Mouse (Mus musculus) right cerebral cortex, postnatal 14 days (tissue): ENCODE measurements around the gene Pam.
A peak's percentile ranks its signal among the peaks of the same experiment; 100 is the strongest.

Source experiments
- DNase-seq: peaks from one replicate; pipeline ENCODE4 v3.0.0; 2022

The Pam gene

DNA sequence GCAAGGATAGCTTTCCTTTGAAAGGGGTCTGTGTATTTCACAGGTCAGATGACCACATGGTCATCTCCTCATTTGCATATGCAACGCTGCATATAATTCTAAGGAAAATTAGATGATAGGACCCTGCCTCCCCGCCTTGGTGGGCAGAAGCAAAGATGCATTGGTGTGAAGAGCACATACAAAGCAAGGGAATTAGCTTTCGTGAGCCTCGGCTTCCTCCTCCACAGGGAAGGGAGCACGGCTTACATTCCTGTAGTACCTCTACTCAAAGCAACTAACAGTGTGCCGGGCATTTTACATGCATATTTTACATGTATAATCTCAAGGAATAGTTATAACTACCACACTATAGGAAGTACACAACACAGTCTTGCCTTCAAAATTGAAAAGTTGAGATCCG lies 16.7 kb downstream of the Pam start:
- DNase-seq: no peak

DNA sequence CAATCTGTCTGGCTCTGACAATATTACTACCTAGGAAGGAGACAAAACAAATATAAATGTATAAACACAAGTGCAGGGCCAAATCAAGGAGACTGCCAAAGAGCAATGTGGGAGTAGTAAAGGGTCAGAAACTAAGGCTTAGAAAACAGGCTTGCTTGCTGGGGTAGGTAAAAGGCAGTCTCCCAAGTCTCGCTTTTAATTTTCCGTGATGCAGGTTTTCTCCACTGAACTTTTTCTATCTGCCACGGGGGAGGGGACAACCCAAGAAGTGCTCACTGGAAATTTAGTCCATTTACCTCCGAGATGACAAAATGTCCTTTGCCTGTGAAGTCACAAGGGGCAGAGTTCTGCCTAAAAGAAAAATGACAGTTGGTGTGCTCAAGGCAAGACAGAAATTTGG lies 21.6 kb downstream of the Pam start:
- DNase-seq: no peak

DNA sequence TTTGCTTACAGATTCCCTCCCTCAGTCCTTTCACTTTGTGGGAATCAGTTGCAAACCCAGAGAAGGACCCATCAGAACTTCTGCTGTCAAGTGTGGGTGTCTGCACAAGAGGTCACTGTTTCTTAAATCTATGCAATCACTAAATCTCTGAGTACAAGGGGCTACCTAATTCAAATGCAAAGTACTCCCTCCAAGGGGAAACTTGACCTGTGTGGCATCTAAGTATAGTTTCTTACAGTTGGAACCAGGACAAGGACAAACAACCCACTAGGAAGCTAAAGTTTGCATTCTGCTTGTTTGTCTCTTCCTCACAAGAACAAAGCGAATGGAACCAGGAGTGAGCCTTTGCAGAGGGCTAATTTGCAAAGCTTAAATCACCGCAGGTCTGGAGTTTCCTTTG lies 22.3 kb downstream of the Pam start:
- no peak for DNase-seq

DNA sequence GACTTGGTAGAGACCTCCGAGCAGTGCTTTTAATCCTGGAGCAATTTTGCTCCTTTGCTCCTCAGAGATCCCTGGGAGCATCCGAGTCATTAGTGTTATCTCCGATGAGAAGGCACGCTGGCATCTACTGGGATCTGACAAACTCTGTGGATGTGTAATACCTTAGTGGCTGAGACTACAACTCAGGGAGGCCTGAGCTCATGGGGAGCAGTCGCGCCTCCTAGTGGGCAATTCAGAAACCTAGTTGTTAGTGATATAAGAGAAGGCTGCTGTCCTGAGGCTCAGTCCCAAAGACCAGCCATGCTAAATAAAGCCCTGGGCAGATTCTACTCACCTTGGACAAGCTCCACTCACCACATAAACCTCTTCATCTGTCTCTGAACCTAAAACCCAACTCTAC lies 23.4 kb downstream of the Pam start:
- peak; percentile 45 for DNase-seq

DNA sequence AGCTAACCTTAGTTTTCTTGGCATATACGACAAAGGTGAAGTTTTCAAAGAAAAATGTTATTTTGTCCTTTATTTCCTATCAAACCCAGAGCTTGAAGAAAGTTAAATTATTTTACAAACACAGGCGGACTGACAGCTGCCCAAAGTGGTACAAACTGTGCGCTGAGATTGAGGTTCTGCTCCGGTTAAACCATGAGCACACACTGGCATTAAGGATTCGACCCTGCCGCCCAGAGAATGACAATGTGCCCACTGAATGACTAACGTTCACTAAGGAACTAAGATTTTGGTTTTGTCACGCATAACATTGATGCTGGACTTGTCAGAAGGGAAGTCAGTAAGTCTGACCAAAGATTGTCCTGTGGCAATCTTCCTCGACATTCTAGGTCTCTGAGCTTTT lies 24.0 kb downstream of the Pam start:
- no peak for DNase-seq

DNA sequence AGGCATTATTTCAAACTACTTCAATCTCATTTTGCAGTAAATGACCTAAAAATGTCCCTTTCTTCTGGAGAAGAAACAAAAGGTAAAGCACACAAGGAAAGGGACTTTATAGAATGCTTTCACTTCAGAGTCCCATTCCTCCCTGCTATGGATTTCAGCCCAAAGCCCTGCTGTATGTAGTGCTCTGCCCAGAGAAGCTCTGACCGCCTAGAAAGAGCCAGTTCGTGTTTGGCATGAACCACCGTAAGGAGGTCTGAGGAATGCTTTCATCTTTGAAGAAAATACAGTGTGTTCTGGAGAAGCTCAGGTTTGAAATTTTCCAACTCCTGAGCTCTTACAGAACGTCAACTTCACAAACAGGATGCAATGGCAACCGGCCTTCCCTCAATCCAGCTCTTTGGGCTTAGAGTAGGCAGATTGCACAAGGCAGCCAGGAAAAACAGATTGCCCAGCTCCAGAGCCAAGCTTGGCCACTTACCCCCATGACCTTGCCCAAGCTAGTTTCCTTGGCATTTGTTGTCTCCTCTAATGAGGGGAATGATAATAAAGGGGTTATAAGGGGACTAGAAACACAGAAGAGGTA lies 24.6 kb downstream of the Pam start:
- DNase-seq: no peak

DNA sequence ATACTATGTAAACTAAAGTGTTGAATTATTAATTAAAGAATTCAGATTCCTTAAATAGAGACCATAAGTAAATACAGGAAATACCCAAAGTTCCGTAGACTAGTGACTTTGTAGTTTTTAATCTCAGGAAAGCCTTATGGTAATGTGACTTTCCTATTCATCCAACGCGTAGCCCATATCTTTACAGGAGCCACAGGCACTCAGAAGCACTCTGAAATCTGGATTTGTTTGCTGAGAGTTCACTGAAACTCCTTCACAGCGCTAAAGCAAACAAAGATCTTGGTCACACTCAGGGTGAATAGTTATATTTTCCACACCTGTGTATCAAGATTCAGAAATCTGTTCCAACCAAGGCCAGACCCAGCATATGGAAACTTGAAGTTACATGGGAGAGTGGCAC lies 27.3 kb downstream of the Pam start:
- DNase-seq: no peak

DNA sequence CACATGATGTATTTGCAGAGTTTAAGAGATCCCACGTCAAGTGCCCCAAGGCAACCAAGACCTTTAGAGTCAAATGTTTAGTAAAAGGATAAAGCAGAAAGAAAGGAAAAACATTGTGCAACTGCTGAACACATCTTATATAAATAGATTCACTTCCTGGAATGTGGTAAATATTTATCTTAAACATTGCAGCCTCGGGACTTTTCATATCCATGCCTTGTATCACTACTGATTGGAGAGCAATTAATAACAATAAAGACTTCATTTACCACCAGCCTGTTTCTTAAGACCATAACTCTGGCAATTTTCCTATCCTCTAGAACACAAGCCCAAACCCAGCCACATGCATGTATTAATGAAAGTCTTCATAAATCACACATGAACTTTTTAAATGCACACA lies 33.4 kb downstream of the Pam start:
- DNase-seq: no peak

DNA sequence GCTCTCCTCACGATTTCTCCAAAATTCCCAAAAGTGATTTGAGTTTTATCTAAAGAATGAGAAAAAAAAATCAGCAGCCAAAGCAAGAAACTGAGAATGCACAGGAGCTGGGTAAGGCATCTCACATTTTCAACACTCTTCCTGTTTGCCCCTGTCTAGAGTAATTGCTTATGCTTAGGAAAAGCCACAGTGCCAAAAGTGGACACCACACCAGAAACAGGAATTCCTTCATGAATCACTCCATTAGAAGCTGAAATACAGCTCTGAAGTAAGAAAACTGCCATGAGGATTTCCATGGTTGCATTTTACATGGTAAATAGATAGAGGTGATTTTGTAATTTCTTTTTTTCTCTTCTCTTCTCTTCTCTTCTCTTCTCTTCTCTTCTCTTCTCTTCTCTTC lies 36.0 kb downstream of the Pam start:
- no peak for DNase-seq

DNA sequence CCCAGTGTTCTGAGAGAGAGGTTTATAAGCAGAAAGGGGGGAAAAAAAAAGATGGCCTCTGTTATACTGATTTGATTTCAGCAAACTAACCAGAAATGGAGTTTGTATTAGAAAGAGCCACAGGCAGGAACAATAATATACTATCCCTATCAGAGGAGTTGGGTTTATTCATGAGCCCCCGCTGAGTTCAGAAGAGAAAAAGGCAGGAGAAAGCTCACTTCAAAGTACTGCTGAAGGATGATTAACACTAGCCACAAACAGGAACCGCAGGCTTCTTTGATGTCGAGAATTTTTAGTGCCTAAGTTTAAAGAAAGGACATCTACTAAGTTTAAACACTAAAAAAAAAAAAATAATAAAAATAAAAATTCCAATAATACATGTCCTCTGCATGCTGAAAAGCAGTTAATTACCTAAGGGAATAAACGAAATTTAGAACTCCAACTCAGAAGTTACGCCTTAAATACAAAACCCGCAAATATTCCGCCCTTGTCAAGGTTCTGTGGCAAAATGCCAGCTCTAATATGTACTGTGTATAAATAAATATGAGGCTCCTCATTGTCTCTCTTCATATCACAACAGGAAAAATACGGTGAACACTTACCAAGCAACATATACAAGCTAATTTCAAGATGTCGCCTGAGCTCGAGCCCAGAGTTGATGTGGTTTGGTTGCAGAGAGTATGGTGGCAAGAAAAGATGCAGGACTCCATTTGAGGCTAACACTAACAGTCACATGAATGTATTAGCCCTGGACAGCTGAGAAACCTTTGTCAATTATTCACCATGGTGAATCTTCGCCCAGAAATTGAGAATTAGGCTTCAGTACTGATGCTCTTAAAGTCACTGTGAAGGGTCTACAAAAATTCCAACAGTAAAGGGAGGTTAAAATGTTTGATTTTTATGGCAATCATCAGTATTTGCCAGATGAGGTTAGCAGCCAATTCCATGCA lies 38.2 kb downstream of the Pam start:
- no peak for DNase-seq

DNA sequence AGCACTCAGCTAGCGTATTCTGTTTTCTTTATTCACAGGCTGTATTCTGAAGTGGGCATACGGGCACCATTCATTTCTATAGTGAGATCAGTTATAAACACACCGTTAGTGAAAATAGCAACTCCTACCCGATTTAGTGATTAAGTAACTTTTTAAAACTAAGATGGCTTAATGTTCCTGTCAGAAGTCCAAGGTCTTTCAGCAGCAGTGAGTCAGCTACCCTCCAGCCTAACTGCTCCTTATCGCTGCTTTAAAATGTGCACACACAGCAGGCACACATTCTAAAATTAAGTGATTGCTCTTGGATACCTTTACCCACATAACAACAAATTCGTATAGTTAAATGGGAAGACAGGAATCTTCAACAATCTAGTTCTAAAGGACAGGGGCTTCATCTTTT lies 39.2 kb downstream of the Pam start:
- DNase-seq: no peak

DNA sequence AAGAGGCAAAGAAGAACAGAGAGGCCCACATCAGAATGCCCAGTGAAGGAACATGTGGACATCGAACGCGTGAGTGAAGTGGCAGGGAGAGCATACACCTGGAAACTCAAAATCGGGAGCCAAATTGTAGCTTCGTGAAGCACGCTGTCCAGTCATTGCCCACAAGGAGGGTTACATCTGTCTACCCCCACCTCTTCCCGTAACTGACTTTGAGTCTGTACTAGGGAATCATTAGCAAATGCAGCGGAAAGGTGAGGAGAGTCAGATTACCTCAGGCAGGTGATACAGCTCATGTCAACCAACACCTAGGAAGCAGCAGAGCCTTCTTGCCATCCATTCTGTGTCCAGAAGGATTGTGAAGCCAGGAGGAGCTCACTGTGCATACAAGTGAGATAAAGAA lies 39.9 kb downstream of the Pam start:
- DNase-seq: no peak

DNA sequence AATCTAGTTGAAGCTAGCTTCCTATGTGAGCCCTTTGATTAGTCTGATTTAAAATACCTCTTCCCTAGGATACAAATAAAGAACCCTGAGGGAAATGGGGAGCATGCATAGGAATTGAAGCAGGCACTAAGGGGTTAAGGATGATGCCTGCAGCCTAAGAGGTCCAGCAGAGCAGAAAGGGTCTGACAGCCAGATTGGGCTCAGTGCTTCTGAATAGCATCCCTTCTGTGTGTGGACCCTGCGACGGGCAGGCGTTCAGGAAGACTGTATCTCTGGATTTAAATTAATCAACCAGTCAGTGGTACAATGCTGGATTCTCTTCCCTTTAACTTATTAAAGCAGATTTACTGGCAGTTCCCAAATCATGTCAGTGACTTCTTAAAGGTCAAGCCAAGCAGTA lies 41.5 kb downstream of the Pam start:
- no peak for DNase-seq

DNA sequence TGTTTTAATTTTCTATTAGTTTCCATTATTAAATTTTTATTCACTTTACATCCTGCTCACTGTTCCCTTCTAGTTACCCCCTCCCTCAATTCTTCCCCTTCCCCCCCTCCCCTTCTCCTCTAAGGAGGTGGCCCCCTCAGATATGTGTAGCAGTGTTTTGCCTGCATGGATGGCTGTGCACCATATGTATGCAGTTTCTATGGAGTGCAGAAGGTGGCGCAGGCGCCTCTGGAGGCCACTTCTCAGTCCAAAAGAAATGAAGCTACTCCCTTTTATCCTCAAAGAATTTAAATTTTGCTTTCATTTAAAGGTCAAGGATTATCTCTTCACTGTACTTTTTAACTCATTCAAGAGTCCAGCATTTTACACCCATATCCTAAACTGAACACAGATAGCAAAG lies 42.0 kb downstream of the Pam start:
- DNase-seq: no peak

DNA sequence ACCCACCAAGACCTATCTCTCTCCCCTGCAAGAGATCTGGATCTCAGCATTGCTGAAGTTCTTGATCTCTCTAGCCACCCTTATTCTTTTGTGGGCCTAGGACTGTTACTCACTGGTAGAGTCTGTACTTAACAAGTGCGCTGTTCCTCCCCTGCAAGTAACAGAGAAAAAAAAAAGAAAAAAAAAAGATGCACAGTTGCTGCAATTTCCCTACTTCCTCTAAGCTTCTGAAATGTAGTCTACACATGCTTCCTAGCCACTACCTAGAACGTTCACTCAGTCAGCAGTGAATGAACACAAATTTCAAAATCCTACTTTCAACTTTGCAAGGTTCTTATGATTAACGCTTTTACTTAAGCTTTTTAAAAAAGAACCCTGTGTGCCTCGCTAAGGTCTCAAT lies 42.7 kb downstream of the Pam start:
- DNase-seq: no peak

DNA sequence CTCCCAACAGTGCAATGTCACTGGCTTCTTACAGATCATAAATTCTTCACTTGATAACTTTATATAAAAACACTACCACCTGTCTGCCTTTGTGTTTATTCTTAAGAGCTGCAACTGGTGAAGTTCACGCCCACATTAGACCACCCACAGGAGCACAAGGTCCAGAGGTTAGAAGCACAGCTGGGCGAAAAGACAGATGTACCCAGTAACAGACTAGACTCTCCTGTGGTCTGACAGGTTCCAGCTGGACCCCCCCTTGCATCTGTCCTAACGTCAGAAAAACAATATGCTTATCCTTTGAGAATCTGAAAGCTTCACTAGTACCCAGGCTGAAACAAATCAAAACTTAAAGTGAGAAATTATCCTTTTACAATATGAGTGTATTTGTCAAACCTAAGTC lies 44.4 kb downstream of the Pam start:
- no peak for DNase-seq

DNA sequence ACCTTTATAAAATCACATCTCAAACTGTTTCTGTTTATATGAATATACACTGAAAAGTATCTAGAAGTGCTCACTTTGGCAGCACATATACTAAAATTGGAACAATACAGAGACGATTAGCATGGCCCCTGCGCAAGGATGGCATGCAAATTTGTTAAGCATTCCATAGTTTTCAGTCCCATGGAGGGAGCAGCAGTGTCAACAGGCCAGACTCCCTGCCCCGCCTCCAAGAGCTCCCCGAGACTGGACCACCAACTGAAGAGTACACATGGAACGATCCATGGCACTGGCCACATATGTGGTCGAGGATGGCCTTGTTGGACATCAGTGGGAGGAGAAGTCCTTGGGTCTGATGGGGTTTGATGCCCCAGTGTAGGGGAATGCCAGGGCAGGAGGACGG lies 45.7 kb downstream of the Pam start:
- no peak for DNase-seq

DNA sequence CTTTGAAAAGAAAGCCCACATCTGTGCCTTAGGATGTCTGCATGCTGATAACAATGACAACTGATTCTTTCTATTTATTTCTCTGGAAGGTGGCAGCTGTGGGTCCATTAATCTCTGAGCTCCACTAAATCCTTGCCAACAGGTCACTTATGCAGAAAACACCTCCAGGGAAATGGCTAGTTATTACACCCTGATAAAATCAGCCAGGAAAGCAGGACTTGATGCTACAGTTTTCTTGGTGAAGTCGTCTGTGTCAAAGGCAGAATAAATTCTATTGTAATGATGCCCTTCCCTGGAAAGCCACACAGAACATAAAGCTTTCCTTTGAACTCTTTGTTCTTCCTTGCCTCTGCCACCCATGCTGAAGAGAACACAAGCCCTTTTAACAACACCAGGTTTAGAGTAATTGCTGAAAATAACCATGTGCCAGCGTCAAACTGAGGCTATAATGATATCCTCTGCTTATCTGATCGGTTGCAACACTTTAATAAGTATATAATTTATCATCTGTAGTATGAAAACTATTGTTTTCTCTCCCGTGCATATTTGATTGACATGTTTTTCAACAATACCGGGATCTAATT lies 47.1 kb downstream of the Pam start:
- no peak for DNase-seq

DNA sequence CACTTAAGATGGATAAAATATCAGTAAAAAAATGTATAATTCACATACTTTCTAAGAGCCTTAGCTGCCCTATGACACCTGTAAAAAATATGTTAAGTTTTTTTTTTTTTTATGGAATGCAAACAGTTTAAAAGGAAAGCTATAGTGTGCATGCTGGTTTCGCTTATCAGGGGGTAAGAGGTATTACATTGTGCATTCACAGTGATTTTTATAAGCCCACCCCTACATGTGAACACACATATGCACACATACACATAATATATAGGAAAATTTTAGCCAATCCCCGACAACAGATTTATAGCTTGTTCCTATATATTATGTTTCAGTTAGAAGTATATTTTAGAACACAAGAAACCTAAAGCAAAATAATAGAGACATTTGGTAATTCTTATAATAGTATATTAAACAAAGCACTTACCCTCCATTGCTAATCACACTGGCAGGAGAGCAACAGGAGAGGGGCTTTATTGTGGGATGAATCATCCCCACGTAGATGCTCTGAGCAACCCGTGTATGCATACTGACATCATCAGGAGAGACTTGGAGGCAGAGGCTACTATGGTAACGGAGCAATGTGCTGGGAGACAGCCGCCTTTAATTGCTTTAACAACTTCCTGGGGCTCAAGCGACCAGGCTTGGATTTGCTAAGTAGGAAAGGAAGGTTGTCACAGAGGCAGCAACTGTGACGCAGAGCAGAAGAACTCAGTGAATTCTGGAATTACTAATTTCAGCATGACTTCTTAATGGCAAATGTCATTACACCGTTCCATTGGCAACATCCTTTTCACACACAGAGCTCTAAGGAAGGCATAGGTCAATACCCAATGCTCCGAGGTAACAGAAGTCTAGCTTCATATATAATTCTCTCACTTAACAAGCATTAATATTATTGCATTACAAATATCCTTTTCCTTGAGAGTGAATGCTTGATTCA lies 47.9 kb downstream of the Pam start:
- peak; percentile 17 for DNase-seq

DNA sequence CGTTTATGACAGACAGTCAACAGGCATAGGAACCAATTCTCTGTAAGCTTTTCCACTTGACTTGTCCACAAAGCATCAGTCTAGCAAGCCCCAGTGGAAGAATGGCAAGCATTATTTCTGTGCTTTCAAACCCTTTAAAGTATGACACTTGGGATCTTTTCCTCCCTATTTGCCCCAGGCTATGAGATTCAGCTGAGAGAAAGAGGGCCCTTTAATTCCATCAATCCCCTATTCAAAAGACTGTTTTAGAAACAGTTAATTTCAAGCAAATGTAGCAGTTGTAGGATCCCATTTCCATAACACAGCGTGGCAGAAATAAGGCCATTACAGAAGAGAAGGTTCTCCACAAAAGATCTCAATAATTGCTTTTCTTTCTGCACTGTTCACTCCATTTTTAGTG lies 53.0 kb downstream of the Pam start:
- DNase-seq: no peak

DNA sequence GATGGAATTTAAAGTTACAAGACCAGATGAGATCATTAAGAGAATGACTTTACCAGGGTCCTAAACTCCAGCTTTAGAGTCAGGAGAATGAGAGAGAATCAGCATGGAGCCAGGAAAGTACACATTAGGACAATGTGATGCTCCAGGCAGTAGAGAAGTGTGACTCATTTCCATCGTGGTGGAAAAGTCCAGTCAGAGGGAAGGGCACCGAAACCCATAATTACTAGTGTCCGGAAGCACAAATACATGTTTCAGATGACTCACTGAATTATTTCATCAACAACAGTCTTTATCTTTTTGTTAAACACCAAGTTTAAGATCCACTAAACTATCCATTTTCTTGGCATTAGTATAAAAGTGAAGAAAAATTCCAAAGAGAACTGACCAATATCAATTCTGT lies 57.2 kb downstream of the Pam start:
- no peak for DNase-seq

DNA sequence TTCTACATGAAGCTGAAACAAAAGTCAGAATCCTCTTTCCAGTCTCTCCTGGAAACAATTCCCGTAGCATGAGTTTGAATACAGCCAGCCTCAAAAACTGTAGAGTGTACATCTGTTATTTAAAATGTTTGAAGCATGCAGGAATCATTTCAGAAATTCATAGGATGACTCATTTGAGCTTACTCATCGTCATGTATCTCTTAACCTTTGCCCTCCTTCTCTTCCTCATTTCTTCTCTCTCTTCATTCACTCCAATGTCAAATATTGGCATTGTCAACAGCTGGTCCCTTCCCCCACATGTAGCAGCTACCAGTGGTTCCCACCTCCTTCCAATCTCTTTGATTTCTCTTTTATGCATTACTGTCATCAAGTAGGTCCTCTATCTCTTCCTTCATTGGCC lies 59.7 kb downstream of the Pam start:
- no peak for DNase-seq

DNA sequence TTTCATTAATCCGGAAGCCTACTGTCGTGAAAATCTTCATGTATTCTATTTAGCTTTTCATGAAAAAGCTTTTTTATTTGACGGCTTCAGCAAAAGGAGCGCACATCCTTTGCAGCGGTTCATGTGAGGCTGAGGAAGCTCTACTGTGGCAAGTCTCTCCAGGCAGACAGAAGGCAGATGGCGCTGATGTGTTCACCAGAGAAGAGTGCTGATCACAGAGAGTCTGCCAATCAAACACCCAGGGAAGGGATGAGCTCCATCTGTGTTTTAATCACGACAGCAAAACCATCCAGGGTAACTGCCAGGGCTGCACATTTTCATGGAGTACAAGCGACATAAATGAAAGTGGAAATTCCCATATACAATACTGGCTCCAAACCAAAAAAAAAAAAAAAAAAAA lies 63.6 kb downstream of the Pam start:
- DNase-seq: peak; percentile 51
